14 mouse cellular contexts compared by ENCODE assay signal in the genomic region with DNA sequence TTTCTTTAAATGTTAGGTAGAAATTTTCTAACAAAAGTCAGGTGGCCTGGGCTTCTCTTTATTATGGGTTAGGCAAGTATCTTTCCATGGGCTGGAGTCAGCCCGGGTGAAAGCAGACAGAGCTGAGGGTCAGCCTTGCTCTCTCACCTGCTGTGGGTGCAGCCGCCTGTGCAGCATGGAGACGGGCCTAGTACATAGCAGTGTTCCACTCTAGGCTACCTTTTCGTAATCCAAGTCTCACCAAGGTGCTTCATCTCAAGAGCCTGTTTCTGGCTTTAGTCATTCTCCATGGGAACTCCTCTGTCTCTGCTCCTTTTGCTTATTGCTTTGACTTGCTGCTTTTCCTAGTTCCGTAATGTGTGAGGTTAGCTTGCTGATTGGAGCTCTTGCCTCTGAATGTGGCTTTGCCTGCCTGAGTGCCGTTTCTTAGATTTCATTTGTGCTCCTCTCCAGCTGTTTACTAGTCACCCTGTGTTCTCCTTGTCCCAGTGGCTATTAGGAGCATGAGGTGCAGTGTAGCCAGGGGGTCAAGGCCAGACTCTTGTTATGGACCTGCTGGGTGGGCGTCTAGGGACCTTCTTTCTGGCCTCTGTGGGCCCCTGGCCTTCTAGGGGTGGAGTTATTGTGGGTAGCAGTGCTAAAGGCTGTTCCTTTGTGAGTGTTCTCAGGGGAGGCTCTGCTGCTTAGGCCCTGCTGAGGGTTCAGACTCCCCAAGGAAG.
"Had no signal": no experiment of that assay in that cellular context is flagged by ENCODE, and none has a peak within 500 bp of the region (broad histone marks: within the 10 kb centered on the region; RNA-seq: fewer than 3 reads in every experiment).

No protein-coding gene starts in this region.

- H3K4me2 ChIP-seq: lung, embryonic 14.5 days; midbrain, embryonic 12.5 days; neural tube, embryonic 13.5 days had no signal

- H3K27ac ChIP-seq: kidney, postnatal 0 days; liver, embryonic 14.5 days; midbrain, embryonic 12.5 days; neural tube, embryonic 13.5 days had no signal

- H3K9ac ChIP-seq: liver, embryonic 14.5 days; lung, embryonic 14.5 days; midbrain, embryonic 12.5 days; neural tube, embryonic 13.5 days had no signal

- H3K27me3 ChIP-seq: midbrain, embryonic 12.5 days; neural tube, embryonic 13.5 days had no signal

- H3K9me3 ChIP-seq: midbrain, embryonic 12.5 days; neural tube, embryonic 13.5 days had no signal

- H3K4me3 ChIP-seq: midbrain, embryonic 12.5 days; neural tube, embryonic 13.5 days had no signal

- H3K4me1 ChIP-seq: midbrain, embryonic 12.5 days; neural tube, embryonic 13.5 days had no signal

- H3K36me3 ChIP-seq: midbrain, embryonic 12.5 days; neural tube, embryonic 13.5 days had no signal

- DNase-seq: kidney, adult 11 months; kidney, adult 9 months; kidney, postnatal 36 days; left cerebral cortex, postnatal 4 days; lung, embryonic 14.5 days; retina, postnatal 1 day; right cerebral cortex, postnatal 4 days; spleen, adult 18-20 months; thymus, postnatal 36 days had no signal

- ATAC-seq: midbrain, embryonic 16.5 days had no signal
